Mouse (Mus musculus) retina, postnatal 1 day (tissue): Measurements from ENCODE around the gene Maml2.

ENCODE experiments used
- DNase-seq: peaks from one replicate; pipeline ENCODE4 v3.0.0-alpha.2; 2012

The Maml2 gene

DNA sequence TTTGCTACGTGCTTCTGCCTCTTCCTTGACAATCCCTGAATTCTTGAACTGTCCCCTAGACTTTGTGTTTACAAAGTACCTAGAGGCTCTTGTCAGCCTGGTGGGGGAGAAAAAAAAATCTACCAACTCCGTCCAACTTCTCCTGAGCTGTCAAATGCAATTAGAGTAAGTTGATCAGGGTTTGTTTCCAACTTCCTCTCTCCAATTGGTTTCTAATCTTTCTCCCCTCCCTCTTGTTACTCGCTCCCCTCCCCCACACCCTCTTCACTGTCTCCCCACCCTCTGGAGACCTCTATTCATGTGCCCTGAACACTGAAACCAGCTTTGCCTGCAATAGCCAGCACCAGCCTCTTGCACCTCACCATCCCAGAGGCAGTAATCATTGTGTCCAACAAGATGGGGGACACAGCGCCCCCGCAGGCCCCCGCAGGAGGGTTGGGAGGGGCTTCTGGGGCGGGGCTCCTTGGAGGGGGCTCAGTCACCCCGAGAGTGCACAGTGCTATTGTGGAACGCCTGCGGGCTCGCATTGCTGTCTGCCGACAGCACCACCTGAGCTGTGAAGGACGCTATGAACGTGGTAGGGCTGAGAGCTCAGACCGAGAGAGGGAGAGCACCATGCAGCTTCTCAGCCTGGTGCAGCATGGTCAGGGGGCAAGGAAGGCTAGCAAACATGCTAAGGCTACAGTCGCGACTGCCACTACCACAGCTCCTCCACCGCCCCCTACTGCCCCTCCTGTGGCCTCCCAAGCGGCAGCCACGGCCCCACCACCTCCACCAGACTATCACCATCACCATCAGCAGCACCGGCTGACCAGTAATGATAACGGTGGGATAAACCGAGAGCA lies at the start of gene Maml2:
Gene Maml2 (plus strand): TSS at position 290 of the 845 bp plus-strand sequence.
- peak; percentile 91 for DNase-seq

- no peak for DNase-seq
Observed at GRCm38 (mm10) chr9:13248104-13248503, 49.7 kb upstream of the Maml2 start.

GRCm38 (mm10) chr9:13251251-13251650 lies 46.5 kb upstream of the Maml2 start:
- no peak for DNase-seq

DNA sequence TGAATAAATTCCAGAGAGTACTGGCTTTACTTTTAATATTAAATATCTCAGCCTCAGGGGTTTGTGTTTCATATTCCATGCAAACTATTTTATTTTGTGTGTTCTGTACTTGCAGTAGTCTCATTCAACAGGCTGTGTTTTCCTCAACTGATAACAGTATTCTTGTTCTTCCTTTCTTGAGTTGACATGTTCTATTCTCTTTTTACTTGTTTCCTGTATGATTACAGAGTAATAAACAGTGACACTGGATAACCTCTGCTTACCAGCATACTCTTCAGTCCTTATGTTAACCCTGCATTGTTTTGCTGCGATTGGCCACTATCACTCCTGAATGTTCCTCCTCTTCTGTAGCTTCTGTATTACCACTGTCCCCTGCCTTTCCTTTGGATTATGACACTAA lies 41.0 kb upstream of the Maml2 start:
- no peak for DNase-seq

- DNase-seq = no peak
Observed at GRCm38 (mm10) chr9:13258173-13258572, 39.6 kb upstream of the Maml2 start.

DNA sequence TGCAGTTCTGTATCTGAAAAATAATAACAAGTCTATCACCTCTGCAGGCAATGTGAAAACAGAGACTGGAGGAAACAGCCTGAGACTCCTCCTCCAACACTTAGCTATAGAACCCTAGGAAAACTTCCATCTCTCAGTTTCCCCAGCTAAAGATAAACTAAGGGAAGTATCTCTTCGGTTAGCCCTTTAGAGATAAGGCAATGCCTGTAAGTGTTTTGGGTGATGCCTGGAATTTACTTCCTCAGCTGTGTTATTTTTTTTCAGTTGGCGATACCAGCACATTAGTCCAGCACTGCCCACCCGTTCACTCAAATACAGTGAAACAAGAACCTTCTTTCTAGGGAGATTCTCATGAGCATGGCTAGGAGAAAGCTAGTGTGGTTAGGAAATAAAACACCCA lies 36.8 kb upstream of the Maml2 start:
- DNase-seq = no peak

DNA sequence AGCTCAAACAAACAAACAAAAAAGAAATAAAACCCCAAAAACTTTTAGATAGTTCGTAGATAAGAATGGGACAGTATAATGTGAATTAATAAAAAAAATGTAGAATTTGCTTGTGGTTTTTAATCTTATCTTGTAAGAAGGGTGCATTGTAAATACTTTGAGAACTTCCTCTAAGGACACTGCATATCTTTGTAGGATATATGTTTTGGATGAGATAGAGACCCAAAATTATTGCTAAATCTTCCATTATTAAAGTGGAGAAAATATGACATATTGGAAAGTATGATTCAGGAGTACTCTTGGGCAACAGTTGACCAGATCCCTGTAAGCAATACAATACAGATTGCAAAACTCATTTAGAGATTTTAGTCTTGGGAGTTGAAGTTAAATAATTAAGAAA lies 24.5 kb upstream of the Maml2 start:
- no peak for DNase-seq

DNA sequence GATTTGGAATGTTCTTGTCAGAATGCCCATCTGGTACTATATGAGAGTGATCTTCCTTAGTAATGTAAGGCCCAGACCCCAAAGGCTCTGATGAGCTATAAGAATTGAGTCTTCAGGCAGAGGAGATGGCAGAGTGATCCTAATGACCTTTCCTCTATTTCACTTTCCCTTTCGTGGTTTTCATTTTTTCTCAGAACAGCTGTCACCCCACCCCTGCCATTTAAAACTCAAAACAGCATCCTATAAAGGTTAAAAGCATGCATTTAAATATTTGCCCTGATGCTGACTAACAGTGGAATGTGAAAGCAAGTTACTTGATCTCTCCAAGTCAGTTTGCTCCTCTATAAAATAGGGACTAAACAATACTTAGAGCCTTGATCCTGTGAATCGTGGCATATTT lies 10.3 kb upstream of the Maml2 start:
- no peak for DNase-seq

DNA sequence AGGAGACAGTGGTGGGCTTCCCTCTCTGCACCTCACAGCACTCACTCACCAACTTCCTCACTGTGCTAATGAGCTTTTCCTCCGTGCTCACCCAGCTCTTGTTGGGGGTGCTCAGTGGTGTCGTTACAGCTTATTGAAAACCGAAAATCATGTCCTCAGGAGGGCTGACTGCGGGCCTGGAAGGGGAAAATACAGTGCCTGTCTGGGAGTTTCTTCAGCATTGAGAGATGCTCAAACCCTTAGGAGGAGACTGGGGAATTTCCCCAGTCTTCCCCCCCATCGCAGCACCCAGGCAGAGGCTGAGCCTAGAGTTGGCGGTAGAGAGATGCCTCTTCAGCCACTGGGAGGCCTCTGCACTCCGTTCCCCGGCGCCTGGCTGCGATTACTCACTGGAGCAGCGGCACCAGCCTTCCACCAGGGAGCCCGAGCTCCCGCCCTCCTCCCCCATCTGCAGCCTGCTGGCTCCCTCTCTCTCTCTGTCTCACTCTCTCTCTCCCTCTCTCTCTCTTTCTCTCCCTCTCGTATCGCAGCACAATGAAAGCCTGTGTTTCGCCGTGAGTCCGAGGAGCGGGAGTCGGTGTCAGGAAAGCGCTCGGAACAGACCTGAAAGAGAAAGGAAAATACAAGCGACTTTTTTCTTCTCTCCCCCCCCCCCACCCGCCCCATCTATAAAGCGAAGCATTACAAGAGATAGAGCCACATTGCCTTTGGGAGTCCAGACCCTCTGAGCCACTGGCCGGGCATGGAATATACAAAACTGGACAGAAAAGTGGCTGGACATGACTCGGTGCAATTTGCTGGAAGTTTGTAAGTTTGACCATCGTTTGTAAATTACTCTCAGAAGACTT lies 1.3 kb upstream of the Maml2 start:
- DNase-seq = peak; percentile 95

- peak; percentile 47 for DNase-seq
Observed at GRCm38 (mm10) chr9:13297122-13297667, 562 bp upstream of the Maml2 start.

DNA sequence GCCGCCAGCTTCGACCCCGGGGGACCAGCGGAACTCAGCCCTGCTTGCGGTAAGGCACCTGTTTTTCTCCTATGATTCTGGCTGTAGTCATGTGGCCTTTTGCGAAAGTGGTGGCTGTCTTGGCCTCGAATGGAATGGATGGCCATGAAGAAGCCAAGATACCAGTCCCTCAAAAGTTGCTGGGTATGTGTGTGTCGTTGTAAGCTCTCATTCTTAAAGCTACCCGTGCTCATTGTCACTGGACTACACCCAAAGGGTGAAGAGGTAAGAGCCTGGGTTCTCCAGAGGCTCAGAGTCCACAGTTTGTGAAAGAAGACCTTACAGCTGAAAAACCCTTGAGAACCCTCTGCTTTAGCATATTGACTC lies 739 bp downstream of the Maml2 start:
- no peak for DNase-seq

- DNase-seq = no peak
Observed at GRCm38 (mm10) chr9:13299190-13299589, 1.4 kb downstream of the Maml2 start.

DNA sequence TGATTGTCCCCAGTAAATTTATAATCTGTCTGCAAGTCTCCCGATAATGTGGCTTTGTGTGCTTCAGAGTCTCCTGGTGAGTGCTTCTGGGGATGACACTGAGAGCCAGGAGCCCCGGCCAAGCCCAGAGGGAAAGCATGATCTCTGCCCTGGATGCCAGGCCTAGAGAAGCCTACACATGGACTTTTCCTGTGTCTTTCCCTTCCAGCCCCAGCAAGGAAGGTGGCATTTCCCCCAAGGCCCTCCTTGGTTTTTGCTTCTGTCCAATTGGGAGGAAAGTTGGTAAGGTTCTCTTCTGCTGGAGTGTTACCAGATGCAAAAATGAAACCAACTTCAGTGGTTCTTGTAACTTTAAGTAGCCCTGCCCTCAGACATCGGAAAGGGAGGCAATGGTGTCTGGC lies 2.3 kb downstream of the Maml2 start:
- no peak for DNase-seq

DNA sequence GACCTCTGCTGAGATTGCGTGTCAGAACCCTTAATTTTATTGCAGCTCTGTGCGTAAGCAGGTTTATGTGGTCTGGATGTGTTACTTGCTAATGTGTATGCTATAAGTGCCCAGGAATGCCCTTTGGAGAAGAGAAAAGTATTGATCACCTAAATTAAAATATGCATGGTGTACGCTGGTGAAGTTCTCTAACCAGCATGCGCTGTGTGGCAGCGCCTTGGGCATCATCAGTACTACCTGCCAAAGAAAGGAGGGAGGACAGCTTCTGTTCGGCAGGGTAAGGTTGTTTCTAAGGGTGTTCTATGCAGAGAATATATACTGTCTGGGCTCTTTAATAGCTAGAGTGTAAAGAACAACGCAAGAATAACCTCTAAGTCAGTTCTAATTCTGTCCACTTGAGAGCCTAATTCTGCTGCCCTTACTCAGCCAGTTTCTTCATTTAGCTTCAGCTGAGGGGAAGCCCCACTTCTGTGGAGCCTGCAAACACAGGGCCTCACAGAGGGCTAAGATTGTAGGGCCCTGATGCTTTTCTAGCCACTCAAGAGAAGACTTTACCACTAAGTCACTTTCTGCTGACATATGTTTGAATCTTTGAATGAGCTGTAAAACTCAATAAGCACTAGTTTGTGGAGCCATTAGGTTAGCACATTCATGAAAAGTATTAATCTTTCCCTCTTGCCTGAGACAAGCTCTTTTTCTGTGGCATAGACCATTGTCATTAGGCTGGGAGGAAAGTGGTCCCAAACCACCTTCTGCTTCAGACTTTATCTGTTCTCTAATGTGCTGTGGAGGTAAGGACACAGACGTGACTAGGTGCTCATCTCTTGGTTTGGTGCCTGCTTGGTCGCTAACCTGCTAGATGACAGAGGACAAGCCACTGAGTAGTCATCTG lies 3.4 kb downstream of the Maml2 start:
- DNase-seq = no peak

- no peak for DNase-seq
Observed at GRCm38 (mm10) chr9:13302183-13302825, 4.5 kb downstream of the Maml2 start.

- DNase-seq = peak; percentile 72
Observed at GRCm38 (mm10) chr9:13303099-13303771, 5.5 kb downstream of the Maml2 start.

DNA sequence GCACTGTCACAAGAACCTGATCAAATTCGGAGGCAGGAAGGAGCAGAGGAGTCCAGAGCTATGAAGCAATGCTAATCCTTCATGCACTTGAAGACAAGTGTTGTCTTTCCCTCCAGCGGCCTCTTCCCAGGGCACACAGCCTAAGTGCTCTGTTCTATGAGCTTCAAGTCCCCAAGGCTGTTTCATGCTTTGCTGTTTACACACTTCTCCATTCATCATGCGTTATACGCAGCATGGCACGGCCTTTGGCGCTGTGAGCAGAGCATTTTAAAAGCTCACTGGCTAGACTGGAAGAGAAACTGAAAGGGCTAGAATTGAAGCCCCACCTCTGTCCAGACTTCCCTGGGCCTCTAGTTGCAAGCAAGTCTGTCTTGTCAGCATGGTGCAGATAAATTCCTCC lies 6.2 kb downstream of the Maml2 start:
- peak; percentile 35 for DNase-seq

DNA sequence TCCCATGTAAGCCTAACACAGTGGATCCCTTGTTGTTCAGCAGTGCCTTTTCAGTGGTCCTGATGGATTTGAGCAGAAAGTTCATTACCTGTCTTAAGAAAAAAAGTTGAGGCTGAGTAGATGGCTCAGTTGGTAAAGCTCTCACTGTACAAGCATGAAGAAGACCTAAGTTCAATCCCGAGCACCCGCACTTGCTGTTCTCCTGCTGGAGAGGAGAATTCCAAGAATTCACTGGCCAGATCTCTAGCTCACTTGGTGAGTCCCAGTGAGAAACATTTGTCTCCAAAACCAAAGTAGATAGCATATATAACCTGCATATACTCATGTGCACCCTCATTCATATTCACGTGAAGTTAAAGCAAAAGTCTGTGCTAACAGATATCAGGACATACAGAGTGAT lies 8.7 kb downstream of the Maml2 start:
- DNase-seq = no peak

DNA sequence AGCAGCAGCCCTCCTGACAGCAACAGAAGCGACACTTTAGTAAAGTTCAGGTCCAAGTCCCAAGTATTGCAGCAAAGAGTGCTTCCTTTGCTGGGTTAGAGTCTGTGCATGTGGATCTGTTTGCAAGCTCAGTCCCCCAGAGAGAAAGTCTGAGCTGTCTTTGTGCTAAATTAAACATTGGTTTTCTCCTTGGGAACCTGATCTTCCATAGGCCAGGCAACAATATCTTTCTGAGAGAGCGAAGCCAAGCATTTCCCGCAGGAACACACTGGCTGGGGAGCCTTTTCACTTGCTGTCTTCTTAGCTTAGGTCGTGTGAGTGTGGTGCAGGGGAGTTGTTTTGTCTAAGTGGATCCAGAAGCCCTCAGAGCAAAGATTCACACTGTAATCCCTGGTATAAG lies 9.5 kb downstream of the Maml2 start:
- DNase-seq = no peak

- no peak for DNase-seq
Observed at GRCm38 (mm10) chr9:13308718-13309117, 11.0 kb downstream of the Maml2 start.

DNA sequence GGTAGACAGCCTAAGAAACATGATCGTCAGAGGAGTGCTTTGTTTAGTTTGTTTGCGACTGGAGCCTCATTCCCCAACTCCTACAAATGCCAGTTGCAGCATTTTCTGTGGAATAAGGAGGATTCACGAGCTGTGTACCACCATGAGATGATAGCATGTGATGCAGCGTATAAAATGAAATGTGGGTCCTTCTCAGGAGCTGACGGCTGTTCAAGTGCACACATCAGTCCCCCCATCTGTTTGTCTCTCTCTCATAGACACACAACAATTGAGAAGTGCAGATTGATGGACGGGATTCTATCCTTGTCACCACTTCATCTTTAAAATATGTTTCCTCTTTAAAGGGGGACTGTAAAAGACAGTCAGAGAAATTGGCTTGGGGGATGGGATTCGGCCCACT lies 12.1 kb downstream of the Maml2 start:
- DNase-seq = no peak

GRCm38 (mm10) chr9:13310236-13310635 lies 12.5 kb downstream of the Maml2 start:
- DNase-seq = no peak
